Mouse (Mus musculus): ENCODE measurements around the gene Mreg. TPM values are rescaled to one million over a fixed set of nuclear protein-coding genes. Genes with fewer than 3 reads are reported as not detected.

The Mreg gene
- polyA plus RNA-seq, 1 experiment from 2014 or later = 3.9 TPM

Other genes starting within 250 kb of the Mreg start
- gene Pecr, start 72.0 kb upstream of the Mreg start, polyA plus RNA-seq (2015; fragmentation: Nextera tagmentation; extraction: Ambion mirVana) = 36.2 and 43.1 TPM in 2 replicates
- gene Tmem169, start 72.1 kb upstream of the Mreg start, polyA plus RNA-seq (2015; fragmentation: Nextera tagmentation; extraction: Ambion mirVana) = 3.5 and 4.8 TPM in 2 replicates
- gene Xrcc5, start 95.1 kb upstream of the Mreg start, polyA plus RNA-seq (2015; fragmentation: Nextera tagmentation; extraction: Ambion mirVana) = 46.9 and 49.8 TPM in 2 replicates